Mouse (Mus musculus) kidney, embryonic 16.5 days (tissue): ENCODE data around the gene Vdr. TPM values are rescaled to one million over a fixed set of nuclear protein-coding genes. Genes with fewer than 3 reads are reported as not detected.
A peak's percentile ranks its signal among the peaks of the same experiment; 100 is the strongest.

ENCODE experiments used
- ATAC-seq: fragments of 200-750 bp; cut with Nextera tagmentation; 2 replicates; pipeline ENCODE4 v1.8.0; 2017; ENCODE audit warnings: moderate TSS enrichment; ENCODE audit not compliant: low FRiP score, low TSS enrichment
- H3K27ac ChIP-seq: fragments of 300-500 bp; sonication (generic); 2 replicates; pipeline ENCODE4 v1.5.1; 2014; ENCODE audit warnings: low read length
- H3K27me3 ChIP-seq: fragments of 300-500 bp; sonication (generic); 2 replicates; pipeline ENCODE4 v1.6.1; 2014; ENCODE audit warnings: low read length, control low read depth, mixed read lengths; ENCODE audit not compliant: insufficient read depth
- H3K36me3 ChIP-seq: fragments of 300-500 bp; sonication (generic); 2 replicates; pipeline ENCODE4 v1.6.1; 2014; ENCODE audit warnings: low read length, control low read depth, mixed read lengths; ENCODE audit not compliant: insufficient read depth
- H3K4me1 ChIP-seq: fragments of 300-500 bp; sonication (generic); 2 replicates; pipeline ENCODE4 v1.6.1; 2014; ENCODE audit warnings: low read length, control low read depth, mixed read lengths; ENCODE audit not compliant: insufficient read depth
- H3K4me2 ChIP-seq: fragments of 300-500 bp; sonication (generic); replicated peaks from 2 replicates; pipeline ENCODE4 v1.6.1; 2014; ENCODE audit warnings: low read depth, low read length
- H3K4me3 ChIP-seq: fragments of 300-500 bp; sonication (generic); 2 replicates; pipeline ENCODE4 v1.5.1; 2014; ENCODE audit warnings: mild to moderate bottlenecking, low read length
- H3K9ac ChIP-seq: fragments of 300-500 bp; sonication (generic); replicated peaks from 2 replicates; pipeline ENCODE4 v1.6.1; 2014; ENCODE audit warnings: low read length
- H3K9me3 ChIP-seq: fragments of 300-500 bp; sonication (generic); 2 replicates; pipeline ENCODE4 v1.6.1; 2016; ENCODE audit warnings: low read length, control low read depth
- WGBS: fragments of 180-500 bp; shearing (Covaris S2); extraction: QIAGEN DNeasy Blood & Tissue Kit; methylation state at CpG from one replicate; pipeline ENCODE4 v1.1.7; 2014; 5-methylcytosine and 5-hydroxymethylcytosine counted together
- polyA plus RNA-seq: library from polyadenylated mRNA; unstranded; fragments of >200 nt; fragmentation: Nextera tagmentation; extraction: Ambion mirVana; gene quantifications from 2 replicates; pipeline ENCODE4 v1.2.1, GENCODE M21; 2015

Gene Vdr
- polyA plus RNA-seq, 1 experiment from 2014 or later = 10.5 TPM

GRCm38 (mm10) chr15:97838395-97838794 lies 72.0 kb downstream of the Vdr start:
- H3K27ac ChIP-seq = peak overlapping the region; percentile 80
- peaks cover 53% of the 10 kb centered on the region for H3K4me1 ChIP-seq
- H3K9ac ChIP-seq = no peak overlapping the region; the same call in 1 of the 2 replicates
- no peak overlapping the region for H3K4me3 ChIP-seq
- H3K36me3 ChIP-seq = no peaks in the 10 kb centered on the region
- WGBS = 73% methylated on average over 4 of the region's 4 CpGs
- no peak overlapping the region for H3K4me2 ChIP-seq
- H3K27me3 ChIP-seq = no peaks in the 10 kb centered on the region
- no peak for ATAC-seq
- H3K9me3 ChIP-seq = no peaks in the 10 kb centered on the region

GRCm38 (mm10) chr15:97837491-97838061 lies 72.9 kb downstream of the Vdr start:
- Histone ChIP-seq H3K4me2 (no peak overlapping the region), H3K36me3 (no peaks in the 10 kb centered on the region), H3K4me1 (peaks cover 60% of the 10 kb centered on the region), H3K27me3 (no peaks in the 10 kb centered on the region), H3K9me3 (no peaks in the 10 kb centered on the region), H3K9ac (peak overlapping the region; percentile 24; the same call in 1 of the 2 replicates), H3K4me3 (no peak overlapping the region), H3K27ac (peak overlapping the region; percentile 80)
- peak; percentile 28; the same call in 1 of the 2 replicates for ATAC-seq
- 10% methylated on average over 8 of the region's 8 CpGs for WGBS

GRCm38 (mm10) chr15:97836894-97837247 lies 73.6 kb downstream of the Vdr start:
- no peaks in the 10 kb centered on the region for H3K9me3 ChIP-seq
- no peaks in the 10 kb centered on the region for H3K27me3 ChIP-seq
- peak overlapping the region; percentile 80; the same call in 1 of the 2 replicates for H3K27ac ChIP-seq
- no peak overlapping the region for H3K9ac ChIP-seq
- H3K4me1 ChIP-seq = peaks cover 67% of the 10 kb centered on the region
- no peaks in the 10 kb centered on the region for H3K36me3 ChIP-seq
- H3K4me3 ChIP-seq = no peak overlapping the region
- H3K4me2 ChIP-seq = no peak overlapping the region
- WGBS = 53% methylated on average over 8 of the region's 8 CpGs
- ATAC-seq = no peak

- H3K4me3 ChIP-seq = no peak overlapping the region
- peak overlapping the region; percentile 80; the same call in 1 of the 2 replicates for H3K27ac ChIP-seq
- 46% methylated on average over 17 of the region's 17 CpGs for WGBS
- ATAC-seq = no peak
- no peak overlapping the region; the same call in 1 of the 2 replicates for H3K4me2 ChIP-seq
- H3K36me3 ChIP-seq = no peaks in the 10 kb centered on the region
- H3K9me3 ChIP-seq = no peaks in the 10 kb centered on the region
- H3K27me3 ChIP-seq = no peaks in the 10 kb centered on the region
- no peak overlapping the region for H3K9ac ChIP-seq
- peaks cover 68% of the 10 kb centered on the region for H3K4me1 ChIP-seq
Measured at GRCm38 (mm10) chr15:97836153-97836893, 74.1 kb downstream of the Vdr start.

GRCm38 (mm10) chr15:97832764-97833479 lies 77.5 kb downstream of the Vdr start:
- no peaks in the 10 kb centered on the region for H3K9me3 ChIP-seq
- no peak overlapping the region for H3K9ac ChIP-seq
- no peak overlapping the region for H3K4me3 ChIP-seq
- ATAC-seq = no peak
- H3K27ac ChIP-seq = peak overlapping the region; percentile 97
- 56% methylated on average over 9 of the region's 9 CpGs for WGBS
- peaks cover 67% of the 10 kb centered on the region for H3K4me1 ChIP-seq
- no peaks in the 10 kb centered on the region for H3K36me3 ChIP-seq
- no peak overlapping the region for H3K4me2 ChIP-seq
- no peaks in the 10 kb centered on the region for H3K27me3 ChIP-seq

- peaks cover 64% of the 10 kb centered on the region for H3K4me1 ChIP-seq
- peak; percentile 62 for ATAC-seq
- WGBS = under 1% methylated on average over 10 of the region's 10 CpGs
Measured at GRCm38 (mm10) chr15:97831987-97832640, 78.3 kb downstream of the Vdr start.

GRCm38 (mm10) chr15:97831242-97831986 lies 79.0 kb downstream of the Vdr start:
- peak overlapping the region; percentile 98 for H3K9ac ChIP-seq
- peaks cover 61% of the 10 kb centered on the region for H3K4me1 ChIP-seq
- ATAC-seq = peak; percentile 90
- H3K27ac ChIP-seq = peak overlapping the region; percentile 97
- WGBS = 0% methylated on average over 52 of the region's 84 CpGs
- peak overlapping the region; percentile 92 for H3K4me2 ChIP-seq
- no peaks in the 10 kb centered on the region for H3K36me3 ChIP-seq
- H3K27me3 ChIP-seq = no peaks in the 10 kb centered on the region
- no peaks in the 10 kb centered on the region for H3K9me3 ChIP-seq
- peak overlapping the region; percentile 85 for H3K4me3 ChIP-seq

More at GRCm38 (mm10) chr15:97831987-97832640, 78.3 kb downstream of the Vdr start:
- Histone ChIP-seq H3K36me3 (no peaks in the 10 kb centered on the region), H3K4me2 (peak overlapping the region; percentile 92), H3K27me3 (no peaks in the 10 kb centered on the region), H3K4me3 (peak overlapping the region; percentile 85), H3K9ac (peak overlapping the region; percentile 98), H3K27ac (peak overlapping the region; percentile 97), H3K9me3 (no peaks in the 10 kb centered on the region)

GRCm38 (mm10) chr15:97830788-97831241 lies 79.6 kb downstream of the Vdr start:
- Histone ChIP-seq H3K4me1 (peaks cover 62% of the 10 kb centered on the region), H3K27me3 (no peaks in the 10 kb centered on the region), H3K4me3 (peak overlapping the region; percentile 85), H3K4me2 (peak overlapping the region; percentile 92), H3K27ac (peak overlapping the region; percentile 97), H3K9ac (peak overlapping the region; percentile 98), H3K9me3 (no peaks in the 10 kb centered on the region), H3K36me3 (no peaks in the 10 kb centered on the region)
- under 1% methylated on average over 37 of the region's 39 CpGs for WGBS
- peak; percentile 20 for ATAC-seq

GRCm38 (mm10) chr15:97830253-97830787 lies 80.1 kb downstream of the Vdr start:
- Histone ChIP-seq H3K4me2 (peak overlapping the region; percentile 92), H3K9me3 (no peaks in the 10 kb centered on the region), H3K4me3 (peak overlapping the region; percentile 85), H3K9ac (peak overlapping the region; percentile 98), H3K36me3 (no peaks in the 10 kb centered on the region), H3K4me1 (peaks cover 64% of the 10 kb centered on the region), H3K27me3 (no peaks in the 10 kb centered on the region), H3K27ac (peak overlapping the region; percentile 97)
- 13% methylated on average over 12 of the region's 12 CpGs for WGBS
- ATAC-seq = no peak
